Mouse (Mus musculus) CH12.LX (cell line): ENCODE data around the gene Zfp418. TPM values are rescaled to one million over a fixed set of nuclear protein-coding genes. Genes with fewer than 3 reads are reported as not detected.

ENCODE experiments used
- DNase-seq: peaks from one replicate; pipeline ENCODE4 v3.0.0-alpha.2; 2013; ENCODE audit errors: extremely low read depth
- H3K27ac ChIP-seq: 2 replicates; pipeline ENCODE4 v1.5.1; 2012; ENCODE audit warnings: low read depth, mild to moderate bottlenecking, control low read depth, moderate library complexity; ENCODE audit not compliant: insufficient read depth
- H3K27me3 ChIP-seq: replicated peaks from 2 replicates; pipeline ENCODE3; 2012; ENCODE audit warnings: inconsistent platforms
- H3K36me3 ChIP-seq, 2 experiments: replicated peaks in 1 of 2; 2 replicates each; pipeline versions ENCODE3 to v1.6.1; 2012; ENCODE audit warnings: inconsistent platforms in 1 of 2, low read length in 1 of 2, mild to moderate bottlenecking in 1 of 2, mixed read lengths in 1 of 2, moderate library complexity in 1 of 2; ENCODE audit not compliant: control insufficient read depth in 1 of 2, insufficient read depth in 1 of 2
- H3K4me1 ChIP-seq, 2 experiments: 2 replicates each; pipeline ENCODE4 v1.6.1; 2012; ENCODE audit warnings: inconsistent platforms in 1 of 2, moderate library complexity in 1 of 2; ENCODE audit not compliant: insufficient read depth in 2 of 2, control insufficient read depth in 1 of 2
- H3K4me2 ChIP-seq: 2 replicates; pipeline ENCODE4 v1.6.1; 2012; ENCODE audit warnings: low read depth, mild to moderate bottlenecking, control low read depth; ENCODE audit not compliant: poor library complexity, insufficient read depth, severe bottlenecking
- H3K4me3 ChIP-seq, 3 experiments: fragments of 150-350 bp in 1 of 3; sonication (generic) in 1 of 3; replicated peaks in 1 of 3; 2 replicates each; pipeline versions ENCODE3 to v1.5.1; 2011 to 2012; ENCODE audit warnings: low read depth in 2 of 3, low read length in 2 of 3, mild to moderate bottlenecking in 2 of 3, moderate library complexity in 2 of 3, control low read depth in 1 of 3, improper control_type of control experiment in 1 of 3, inconsistent platforms in 1 of 3, mixed read lengths in 1 of 3; ENCODE audit not compliant: poor library complexity in 1 of 3
- H3K79me2 ChIP-seq: replicated peaks from 2 replicates; pipeline ENCODE4 v1.6.1; 2012; ENCODE audit warnings: mild to moderate bottlenecking, moderate library complexity; ENCODE audit not compliant: control insufficient read depth, poor library complexity, insufficient read depth, severe bottlenecking; ENCODE audit errors: extremely low read depth
- H3K9ac ChIP-seq: 2 replicates; pipeline ENCODE4 v1.6.1; 2012; ENCODE audit warnings: low read depth, mild to moderate bottlenecking, control low read depth, moderate library complexity; ENCODE audit not compliant: insufficient read depth
- H3K9me3 ChIP-seq: replicated peaks from 2 replicates; pipeline ENCODE3; 2012; ENCODE audit warnings: low read length, inconsistent platforms, mixed read lengths
- BHLHE40 ChIP-seq: IDR thresholded peaks from 2 replicates; pipeline ENCODE4 v1.6.1; 2011; ENCODE audit warnings: mild to moderate bottlenecking, low read depth, low read length, improper control_type of control experiment
- CHD1 ChIP-seq: IDR thresholded peaks from 2 replicates; pipeline ENCODE4 v1.6.1; 2012; ENCODE audit warnings: low read depth, low read length, improper control_type of control experiment, inconsistent platforms
- CHD2 ChIP-seq: IDR thresholded peaks from 2 replicates; pipeline ENCODE4 v1.6.1; 2011; ENCODE audit warnings: low read length, improper control_type of control experiment
- CTCF ChIP-seq, 2 experiments: IDR thresholded peaks in 1 of 2; conservative IDR thresholded peaks in 1 of 2; 2 replicates each; pipeline ENCODE4 v1.5.1; 2011 to 2012; ENCODE audit warnings: low read depth in 2 of 2, low read length in 2 of 2, improper control_type of control experiment in 1 of 2, inconsistent platforms in 1 of 2, mild to moderate bottlenecking in 1 of 2, moderate library complexity in 1 of 2
- E2F4 ChIP-seq: IDR thresholded peaks from 2 replicates; pipeline ENCODE4 v1.6.1; 2011; ENCODE audit warnings: low read depth, low read length, improper control_type of control experiment; ENCODE audit not compliant: insufficient replicate concordance
- ELF1 ChIP-seq: IDR thresholded peaks from 2 replicates; pipeline ENCODE4 v1.6.1; 2014; ENCODE audit warnings: low read depth, mild to moderate bottlenecking, inconsistent platforms, low read length, improper control_type of control experiment
- EP300 ChIP-seq: IDR thresholded peaks from 2 replicates; pipeline ENCODE4 v1.6.1; 2011; ENCODE audit warnings: low read length, improper control_type of control experiment
- ETS1 ChIP-seq: conservative IDR thresholded peaks from 2 replicates; pipeline ENCODE4 v1.6.1; 2012; ENCODE audit warnings: low read depth, mild to moderate bottlenecking, inconsistent platforms, low read length, improper control_type of control experiment, moderate library complexity
- GABPA ChIP-seq: IDR thresholded peaks from 2 replicates; pipeline ENCODE4 v1.6.1; 2012; ENCODE audit warnings: low read depth, low read length, improper control_type of control experiment, inconsistent platforms; ENCODE audit not compliant: insufficient replicate concordance
- HCFC1 ChIP-seq: IDR thresholded peaks from 2 replicates; pipeline ENCODE4 v1.6.1; 2012; ENCODE audit warnings: low read depth, mild to moderate bottlenecking, inconsistent platforms, low read length, improper control_type of control experiment
- IRF4 ChIP-seq: IDR thresholded peaks from 2 replicates; pipeline ENCODE4 v1.6.1; 2014; ENCODE audit warnings: low read depth, mild to moderate bottlenecking, inconsistent platforms, low read length, improper control_type of control experiment
- JUN ChIP-seq: IDR thresholded peaks from 2 replicates; pipeline ENCODE4 v1.6.1; 2011; ENCODE audit warnings: low read depth, mild to moderate bottlenecking, low read length, improper control_type of control experiment, moderate library complexity; ENCODE audit not compliant: insufficient read depth
- JUND ChIP-seq: conservative IDR thresholded peaks from 2 replicates; pipeline ENCODE4 v1.6.1; 2011; ENCODE audit warnings: low read depth, low read length, improper control_type of control experiment
- KAT2A ChIP-seq: IDR thresholded peaks from 2 replicates; pipeline ENCODE4 v1.6.1; 2012; ENCODE audit warnings: low read length, improper control_type of control experiment, inconsistent platforms; ENCODE audit not compliant: insufficient replicate concordance
- MAFK ChIP-seq: IDR thresholded peaks from 2 replicates; pipeline ENCODE4 v1.6.1; 2011; ENCODE audit warnings: low read length, improper control_type of control experiment; ENCODE audit not compliant: insufficient replicate concordance
- MAX ChIP-seq: IDR thresholded peaks from 2 replicates; pipeline ENCODE4 v1.6.1; 2011; ENCODE audit warnings: low read length, improper control_type of control experiment
- MAZ ChIP-seq: IDR thresholded peaks from 2 replicates; pipeline ENCODE4 v1.6.1; 2012; ENCODE audit warnings: low read depth, mild to moderate bottlenecking, inconsistent platforms, low read length, improper control_type of control experiment, moderate library complexity
- MEF2A ChIP-seq: IDR thresholded peaks from 2 replicates; pipeline ENCODE4 v1.6.1; 2014; ENCODE audit warnings: low read depth, mild to moderate bottlenecking, inconsistent platforms, low read length, improper control_type of control experiment, borderline replicate concordance
- MXI1 ChIP-seq: IDR thresholded peaks from 2 replicates; pipeline ENCODE4 v1.6.1; 2011; ENCODE audit warnings: mild to moderate bottlenecking, low read depth, low read length, improper control_type of control experiment
- MYC ChIP-seq: IDR thresholded peaks from 2 replicates; pipeline ENCODE4 v1.6.1; 2011; ENCODE audit warnings: low read depth, mild to moderate bottlenecking, improper control_type of control experiment, low read length
- NELFE ChIP-seq: IDR thresholded peaks from 2 replicates; pipeline ENCODE4 v1.6.1; 2011; ENCODE audit warnings: low read depth, low read length, improper control_type of control experiment
- NRF1 ChIP-seq: IDR thresholded peaks from 2 replicates; pipeline ENCODE4 v1.6.1; 2014; ENCODE audit warnings: low read depth, mild to moderate bottlenecking, inconsistent platforms, low read length, improper control_type of control experiment, moderate library complexity
- PAX5 ChIP-seq: IDR thresholded peaks from 2 replicates; pipeline ENCODE4 v1.6.1; 2012; ENCODE audit warnings: low read length, inconsistent platforms, mixed read lengths
- POLR2A ChIP-seq: IDR thresholded peaks from 2 replicates; pipeline ENCODE4 v1.6.1; 2011; ENCODE audit warnings: low read depth, mild to moderate bottlenecking, improper control_type of control experiment, low read length
- POLR2AphosphoS2 ChIP-seq: IDR thresholded peaks from 2 replicates; pipeline ENCODE4 v1.6.1; 2011; ENCODE audit warnings: low read depth, low read length, improper control_type of control experiment
- RAD21 ChIP-seq: IDR thresholded peaks from 2 replicates; pipeline ENCODE4 v1.6.1; 2011; ENCODE audit warnings: low read depth, mild to moderate bottlenecking, low read length, improper control_type of control experiment, moderate library complexity
- RCOR1 ChIP-seq: conservative IDR thresholded peaks from 2 replicates; pipeline ENCODE4 v1.6.1; 2012; ENCODE audit warnings: low read depth, mild to moderate bottlenecking, inconsistent platforms, low read length, improper control_type of control experiment
- SIN3A ChIP-seq: IDR thresholded peaks from 2 replicates; pipeline ENCODE4 v1.6.1; 2012; ENCODE audit warnings: low read length, improper control_type of control experiment, inconsistent platforms
- SMC3 ChIP-seq: IDR thresholded peaks from 2 replicates; pipeline ENCODE4 v1.6.1; 2011; ENCODE audit warnings: low read depth, low read length, improper control_type of control experiment
- TBP ChIP-seq: conservative IDR thresholded peaks from 2 replicates; pipeline ENCODE4 v1.6.1; 2011; ENCODE audit warnings: low read depth, low read length, improper control_type of control experiment
- TCF12 ChIP-seq: IDR thresholded peaks from 2 replicates; pipeline ENCODE4 v1.6.1; 2014; ENCODE audit warnings: low read depth, mild to moderate bottlenecking, inconsistent platforms, low read length, improper control_type of control experiment
- UBTF ChIP-seq: IDR thresholded peaks from 2 replicates; pipeline ENCODE4 v1.6.1; 2012; ENCODE audit warnings: low read depth, mild to moderate bottlenecking, inconsistent platforms, low read length, improper control_type of control experiment, moderate library complexity
- USF1 ChIP-seq: IDR thresholded peaks from 2 replicates; pipeline ENCODE4 v1.6.1; 2014; ENCODE audit warnings: low read depth, mild to moderate bottlenecking, inconsistent platforms, low read length, improper control_type of control experiment
- USF2 ChIP-seq: conservative IDR thresholded peaks from 2 replicates; pipeline ENCODE4 v1.6.1; 2011; ENCODE audit warnings: low read depth, low read length, improper control_type of control experiment
- ZC3H11A ChIP-seq: IDR thresholded peaks from 2 replicates; pipeline ENCODE4 v1.6.1; 2012; ENCODE audit warnings: low read depth, mild to moderate bottlenecking, inconsistent platforms, low read length, improper control_type of control experiment
- ZKSCAN1 ChIP-seq: IDR thresholded peaks from 2 replicates; pipeline ENCODE4 v1.6.1; 2012; ENCODE audit warnings: low read depth, inconsistent platforms, low read length, improper control_type of control experiment, borderline replicate concordance
- ZMIZ1 ChIP-seq: IDR thresholded peaks from 2 replicates; pipeline ENCODE4 v1.6.1; 2012; ENCODE audit warnings: low read depth, mild to moderate bottlenecking, inconsistent platforms, low read length, improper control_type of control experiment
- ZNF384 ChIP-seq: IDR thresholded peaks from 2 replicates; pipeline ENCODE4 v1.6.1; 2012; ENCODE audit warnings: low read depth, low read length, improper control_type of control experiment, inconsistent platforms
- dilution Hi-C: fragments of 300-500 bp; cut with MboI; formaldehyde crosslinking; loops from 2 replicates; pipeline ENCODE4 v1.14.3; 2020; ENCODE audit warnings: low sequenced_read_pairs; ENCODE audit not compliant: extremely low pct_unique_long_range_greater_than_20kb, extremely low pct_ligation_motif_present
- in situ Hi-C: fragments of 300-500 bp; cut with MboI; formaldehyde crosslinking; loops from 3 replicates; pipeline ENCODE4 v1.14.3; 2019; ENCODE audit warnings: low sequenced_read_pairs, low pct_ligation_motif_present, low pct_unique_long_range_greater_than_20kb, mixed read lengths
- polyA plus RNA-seq: library from polyadenylated mRNA; unstranded; fragments of >175 nt; gene quantifications from 2 replicates; pipeline ENCODE4 v1.2.1, GENCODE M21; 2012; ENCODE audit warnings: low read depth; ENCODE audit not compliant: insufficient read length
- total RNA-seq, 2 experiments: library from RNA; depleted of rRNA; stranded (reverse); fragments of 300-350 nt in 1 of 2; fragments of >200 nt in 1 of 2; gene quantifications; 2 replicates each; pipeline ENCODE4 v1.2.3; 2012 to 2014

The Zfp418 gene
- total RNA-seq (2012; rRNA removed) (1.8 and 2.2 TPM in 2 replicates), total RNA-seq (2014; rRNA removed) (0.92 and 1.3 TPM in 2 replicates), polyA plus RNA-seq (0.89 and 1.2 TPM in 2 replicates)

DNA sequence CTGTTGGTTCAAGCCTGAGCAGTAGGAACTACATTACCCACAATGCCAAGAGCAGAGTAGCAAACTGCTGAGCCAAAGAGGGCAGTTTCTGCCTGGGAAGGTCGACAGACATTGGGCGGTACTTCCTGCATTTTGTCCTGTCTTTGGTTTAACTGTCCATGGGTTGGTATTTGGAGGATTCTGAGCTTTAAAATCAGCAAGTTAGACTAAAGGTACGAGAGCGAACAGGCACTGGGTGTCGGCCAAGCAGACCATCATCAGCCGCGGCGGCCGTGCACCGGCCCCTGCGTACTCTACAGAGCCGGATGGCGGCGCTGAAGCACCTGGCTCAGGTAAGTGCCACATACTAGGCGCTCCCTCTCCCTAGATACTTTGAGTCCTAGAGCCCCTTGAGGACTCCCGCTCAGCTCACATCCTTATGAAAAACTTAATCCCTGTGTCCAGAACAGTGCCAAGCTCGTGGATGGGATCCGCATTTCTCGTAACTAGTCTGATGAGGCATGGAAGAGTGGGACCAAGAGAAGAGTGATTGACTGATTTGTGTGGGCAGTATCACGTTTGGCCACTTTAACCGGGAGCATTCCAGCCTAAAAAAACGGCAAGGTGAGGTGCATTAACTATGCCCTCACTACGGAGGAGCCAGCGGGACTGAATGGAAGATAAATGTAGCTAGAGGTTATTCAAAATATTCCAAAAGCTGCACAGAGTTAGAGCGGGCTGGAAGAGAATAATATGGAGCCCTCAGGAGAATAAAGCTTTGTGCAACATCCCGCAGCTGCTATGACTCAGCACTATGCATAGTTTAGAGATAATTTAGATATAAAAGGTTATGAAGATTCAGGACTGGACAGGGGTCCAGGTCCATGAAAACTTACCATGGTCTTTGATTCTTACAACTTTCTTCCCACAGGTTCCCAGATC is at the start of gene Zfp418:
TSS of gene Zfp418 (plus strand) at position 104 of the 921 bp plus-strand sequence.
- Histone ChIP-seq H3K9me3 (no peaks in the 10 kb centered on the region), H3K27me3 (peaks cover 4% of the 10 kb centered on the region), H3K36me3 (peaks cover 7 to 22% of the 10 kb centered on the region in 2 experiments), H3K4me1 (peaks cover 0 to 7% of the 10 kb centered on the region in 2 experiments; a peak in 2 of 4 replicates), H3K9ac (peak within 1 kb of the TSS; percentile 28; the same call in 1 of the 2 replicates), H3K4me2 (peak within 1 kb of the TSS; percentile 64)
- in situ Hi-C loops (no loop called here), dilution Hi-C loops (no loop called here)
- peak; percentile 61 for DNase-seq
- TF ChIP-seq MYC (no peak), MAZ (no peak), NELFE (no peak), POLR2AphosphoS2 (no peak), CHD1 (no peak), MXI1 (no peak), ZC3H11A (no peak), USF1 (no peak), PAX5 (no peak), ETS1 (no peak), SMC3 (no peak), USF2 (no peak), CTCF (conservative IDR thresholded peaks at IDR 0.05 in 1 of 2, IDR thresholded peaks at IDR 0.05 in 1 of 2; ENCODE audit: low read depth in 2 of 2, low read length in 2 of 2) (peak in 1 of 2 experiments; percentile 44; a peak in 2 of 4 replicates), EP300 (no peak), SIN3A (no peak; the same call in 1 of the 2 replicates), MAFK (peak; percentile 39; the same call in 1 of the 2 replicates), NRF1 (no peak; the same call in 1 of the 2 replicates), ZKSCAN1 (no peak), ZNF384 (no peak), JUND (no peak), ELF1 (peak; percentile 83), KAT2A (peak; percentile 86; the same call in 1 of the 2 replicates), GABPA (peak; percentile 48; the same call in 1 of the 2 replicates), HCFC1 (peak; percentile 98), UBTF (no peak), RAD21 (no peak; the same call in 1 of the 2 replicates), POLR2A (peak; percentile 53), IRF4 (no peak), TBP (peak; percentile 64; the same call in 1 of the 2 replicates), MEF2A (no peak), BHLHE40 (no peak), TCF12 (no peak), MAX (no peak), CHD2 (no peak), RCOR1 (no peak), E2F4 (no peak), JUN (no peak), ZMIZ1 (no peak)
- TF ChIP-seq, all 38 proteins: peak for 8
- peak within 1 kb of the TSS; percentile 60 to 72 (median 71) for H3K4me3 ChIP-seq
- H3K79me2 ChIP-seq: no peaks in the 10 kb centered on the region
- H3K27ac ChIP-seq: no peak within 1 kb of the TSS
